Mouse (Mus musculus) frontal cortex, postnatal 25 days (tissue): ENCODE results near the gene Zfp536.
A peak's percentile ranks its signal among the peaks of the same experiment; 100 is the strongest.

Experiments used
- DNase-seq, 2 experiments: peaks; one replicate each; pipeline ENCODE4 v3.0.0; 2022; ENCODE audit warnings: low spot score in 2 of 2

The Zfp536 gene

GRCm38 (mm10) chr7:37773312-37773702 lies at the start of gene Zfp536:
Zfp536 (minus strand) TSS chr7:37773641.
- no peak for DNase-seq

- no peak for DNase-seq
Observed at GRCm38 (mm10) chr7:37820670-37821301, 47.3 kb upstream of the Zfp536 start.

- no peak for DNase-seq
Observed at GRCm38 (mm10) chr7:37818631-37819340, 45.3 kb upstream of the Zfp536 start.

GRCm38 (mm10) chr7:37816901-37817300 lies 43.5 kb upstream of the Zfp536 start:
- DNase-seq: no peak

- no peak for DNase-seq
Observed at GRCm38 (mm10) chr7:37814844-37815406, 41.5 kb upstream of the Zfp536 start.

GRCm38 (mm10) chr7:37813676-37814075 lies 40.2 kb upstream of the Zfp536 start:
- no peak for DNase-seq

GRCm38 (mm10) chr7:37809908-37810307 lies 36.5 kb upstream of the Zfp536 start:
- DNase-seq: no peak

- DNase-seq: no peak
Observed at GRCm38 (mm10) chr7:37809001-37809400, 35.6 kb upstream of the Zfp536 start.

GRCm38 (mm10) chr7:37801160-37801559 lies 27.7 kb upstream of the Zfp536 start:
- DNase-seq: no peak

GRCm38 (mm10) chr7:37788721-37789120 lies 15.3 kb upstream of the Zfp536 start:
- no peak for DNase-seq

- peak in 1 of 2 experiments; percentile 40 for DNase-seq
Observed at GRCm38 (mm10) chr7:37775502-37775901, 2.1 kb upstream of the Zfp536 start.

GRCm38 (mm10) chr7:37774463-37774970 lies 1.1 kb upstream of the Zfp536 start:
- no peak for DNase-seq

- no peak for DNase-seq
Observed at GRCm38 (mm10) chr7:37773906-37774305, 465 bp upstream of the Zfp536 start.

- peak in 1 of 2 experiments; percentile 15 for DNase-seq
Observed at GRCm38 (mm10) chr7:37772376-37773311, 797 bp downstream of the Zfp536 start.

GRCm38 (mm10) chr7:37771491-37772375 lies 1.7 kb downstream of the Zfp536 start:
- no peak for DNase-seq

GRCm38 (mm10) chr7:37770400-37771050 lies 2.9 kb downstream of the Zfp536 start:
- DNase-seq: peak; percentile 47 to 63

- no peak for DNase-seq
Observed at GRCm38 (mm10) chr7:37769526-37770399, 3.7 kb downstream of the Zfp536 start.

GRCm38 (mm10) chr7:37769004-37769403 lies 4.4 kb downstream of the Zfp536 start:
- DNase-seq: no peak

GRCm38 (mm10) chr7:37768310-37768940 lies 5.0 kb downstream of the Zfp536 start:
- DNase-seq: no peak
